Mouse (Mus musculus) lung, adult 18-20 months (tissue): Measurements from ENCODE around the gene Nrp2.

ENCODE experiments used
- DNase-seq, 2 experiments: peaks; one replicate each; pipeline ENCODE4 v3.0.0; 2022; ENCODE audit warnings: mixed read lengths in 2 of 2

Gene Nrp2

DNA sequence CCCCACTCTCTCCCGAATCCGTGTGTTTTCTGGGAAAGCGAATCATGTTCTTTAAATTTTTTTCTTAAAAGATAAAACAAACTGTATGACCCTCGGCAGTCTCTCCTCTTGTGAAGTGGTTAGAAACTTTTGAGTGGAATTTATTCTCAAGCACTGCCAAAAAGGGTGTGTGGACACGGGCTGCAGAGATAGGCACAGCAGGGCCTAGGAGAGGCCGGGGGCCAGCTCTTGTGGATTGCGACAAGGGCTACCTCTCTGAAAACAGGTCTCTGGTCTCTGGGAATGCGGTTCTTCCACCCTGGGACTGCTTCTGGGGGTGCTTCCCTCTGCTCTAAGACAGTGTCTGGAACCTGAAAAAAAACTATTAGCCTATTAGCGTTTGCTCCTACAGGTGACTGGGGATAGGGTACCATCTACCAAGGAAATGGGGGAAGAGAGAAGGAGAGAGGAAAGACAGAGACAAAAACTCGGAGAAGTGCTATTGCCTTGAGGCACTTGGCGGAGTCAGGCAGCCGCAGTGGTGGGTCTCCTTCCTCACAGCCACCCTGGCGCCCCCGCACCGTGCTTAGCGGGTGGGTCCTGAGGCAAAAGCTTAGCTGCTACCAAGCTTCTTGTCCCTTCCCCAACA is 1.9 kb downstream of the Nrp2 start:
- peak in 1 of 2 experiments; percentile 57 for DNase-seq

DNA sequence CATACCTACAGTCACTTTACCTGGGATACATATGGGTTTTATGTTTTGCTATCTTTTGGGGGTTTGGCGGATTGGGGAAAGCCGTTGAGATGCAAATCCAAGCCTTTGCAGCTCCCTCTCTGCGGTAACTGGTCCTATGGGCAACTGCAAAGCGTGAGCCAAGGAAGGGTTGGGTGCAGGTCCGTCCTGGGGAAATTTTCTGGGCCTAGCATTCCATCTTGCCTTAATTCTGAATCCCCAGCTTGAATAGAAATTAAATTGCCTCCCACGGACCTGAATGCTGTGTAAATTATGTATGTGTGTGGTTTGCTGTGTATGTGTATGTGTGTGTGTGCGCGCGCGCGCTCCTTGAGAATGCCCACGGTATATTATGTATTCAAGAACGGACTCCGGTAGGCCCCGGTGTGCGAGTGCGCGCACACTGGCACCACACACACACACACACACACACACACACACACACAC is 2.5 kb downstream of the Nrp2 start:
- no peak for DNase-seq

DNA sequence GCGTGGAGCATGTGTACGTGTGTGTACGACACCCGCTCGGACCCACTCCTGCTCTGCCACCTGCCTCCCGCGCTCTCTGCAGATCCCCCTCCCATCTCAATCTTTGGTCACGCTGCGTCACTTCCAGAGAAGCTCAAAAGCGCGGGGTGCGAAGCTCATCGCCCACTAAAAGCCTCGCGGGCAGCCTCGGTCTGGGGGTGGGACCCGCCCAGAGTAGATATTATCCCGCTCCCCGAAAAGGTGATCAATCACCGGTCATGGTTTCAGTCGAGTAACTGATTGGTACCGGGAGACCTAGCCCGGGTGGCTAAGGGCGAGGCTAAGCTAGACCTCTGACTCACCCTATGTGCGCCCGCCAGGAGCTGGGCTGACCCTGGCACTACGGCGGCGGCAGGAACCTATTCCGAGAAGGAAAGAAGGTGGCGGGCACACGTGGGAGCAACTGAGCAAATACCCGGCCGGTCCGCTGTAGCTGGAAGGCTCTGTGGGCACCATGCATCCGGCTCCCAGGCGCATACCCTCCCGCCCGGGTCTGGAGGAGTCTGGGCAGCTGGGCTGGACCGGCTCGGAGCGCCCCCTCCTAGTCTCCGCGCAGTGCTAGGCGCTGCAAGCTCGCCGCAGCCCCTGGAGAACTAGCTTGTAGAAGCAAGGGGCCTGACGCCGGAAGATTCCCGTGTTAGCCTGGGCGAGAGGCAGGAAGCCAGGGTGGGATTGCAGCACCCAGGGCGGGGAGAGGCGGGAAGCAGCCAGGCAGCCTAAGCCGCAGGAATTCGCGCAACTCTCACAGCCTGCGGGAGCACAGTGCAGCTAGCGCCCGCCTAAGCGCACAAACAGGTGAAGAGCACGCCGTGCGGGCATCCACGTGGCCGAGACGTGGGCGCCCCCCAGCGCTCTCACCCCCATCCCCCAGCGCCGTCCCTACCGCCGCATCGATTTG is 3.3 kb downstream of the Nrp2 start:
- DNase-seq, result peak; percentile 52 to 63

DNA sequence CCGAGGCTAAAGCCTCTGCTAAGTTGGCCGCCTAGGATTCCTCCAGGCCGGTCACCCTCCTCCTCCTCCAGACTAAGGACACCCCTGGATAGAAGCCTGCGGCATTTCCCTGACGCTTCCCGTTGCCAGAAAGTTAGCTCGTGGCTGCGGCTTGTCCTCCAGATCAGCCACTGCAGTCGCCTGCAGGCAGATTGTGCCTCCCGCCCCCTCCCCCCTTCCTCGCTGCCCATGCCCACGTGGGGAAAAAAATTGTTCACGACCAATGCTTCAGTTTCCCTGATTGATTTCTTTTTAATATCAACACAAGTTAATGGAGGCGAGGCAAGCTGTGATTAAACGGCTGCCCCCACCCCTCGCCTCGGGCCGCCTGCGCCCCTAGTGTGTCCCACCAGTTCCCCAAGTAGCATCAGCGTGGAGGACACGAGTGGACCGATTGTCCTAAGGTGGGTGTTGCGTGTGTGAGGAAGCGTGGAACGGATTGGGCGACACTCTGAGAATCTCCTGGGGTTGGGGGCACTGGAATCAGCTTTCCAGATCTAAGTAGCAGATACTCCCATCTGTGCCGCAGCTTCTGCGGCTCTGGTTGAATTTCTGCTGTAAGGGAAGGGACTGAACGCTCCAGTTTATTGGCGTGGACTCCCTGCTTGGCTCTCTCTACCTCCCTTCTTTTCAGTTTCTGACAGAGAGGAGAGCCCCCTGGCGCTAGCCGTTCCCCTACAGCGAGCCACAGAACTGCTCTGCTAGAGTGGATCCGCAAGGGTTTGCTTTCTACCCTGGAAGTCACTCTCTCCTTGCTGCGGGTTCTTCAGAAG is 4.2 kb downstream of the Nrp2 start:
- DNase-seq, result peak in 1 of 2 experiments; percentile 48

DNA sequence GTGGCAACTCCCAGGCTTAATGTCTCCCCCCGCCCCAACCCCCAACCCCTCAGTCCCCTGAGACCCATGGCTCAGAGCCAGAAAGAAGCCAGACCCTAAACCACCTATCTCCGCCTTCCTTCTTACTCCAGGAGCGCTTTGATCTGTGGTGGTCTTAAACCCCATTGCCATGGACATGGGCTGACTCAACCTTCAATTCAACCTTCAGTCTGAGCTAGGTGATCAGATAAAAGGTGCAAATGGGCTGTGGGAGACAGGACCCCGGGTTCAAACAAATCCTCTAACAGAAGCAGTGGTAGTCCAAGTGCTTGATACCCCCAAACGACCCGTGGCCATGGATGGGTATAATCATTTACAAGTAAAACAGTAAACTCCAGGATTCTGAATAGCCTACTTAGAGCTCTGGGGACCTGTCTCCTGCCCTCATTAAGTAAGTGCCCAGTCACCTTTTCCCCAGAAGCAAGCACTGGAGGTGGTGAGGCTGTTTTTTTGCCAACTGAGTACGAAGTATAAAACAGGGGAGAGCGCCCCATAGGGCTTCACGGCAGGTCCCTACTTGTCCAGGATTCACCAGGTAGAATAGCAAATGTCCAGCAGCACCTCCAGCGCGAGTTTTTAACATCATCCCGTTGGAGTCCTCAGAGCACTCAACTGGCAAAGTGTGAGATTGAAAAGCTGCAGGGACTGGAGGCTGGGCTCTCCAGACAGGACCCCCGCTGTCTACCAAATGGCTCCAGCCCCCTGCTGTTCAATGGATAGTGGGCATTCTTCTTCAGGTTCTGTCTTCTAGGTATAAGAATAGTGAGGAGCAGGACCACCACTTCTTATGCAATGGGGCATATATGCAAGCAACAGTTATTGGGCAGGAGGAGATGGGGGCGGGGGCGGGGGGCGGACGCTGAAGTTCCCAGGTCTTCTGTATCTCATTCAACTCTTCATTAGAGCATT is 5.1 kb downstream of the Nrp2 start:
- DNase-seq, result no peak

DNA sequence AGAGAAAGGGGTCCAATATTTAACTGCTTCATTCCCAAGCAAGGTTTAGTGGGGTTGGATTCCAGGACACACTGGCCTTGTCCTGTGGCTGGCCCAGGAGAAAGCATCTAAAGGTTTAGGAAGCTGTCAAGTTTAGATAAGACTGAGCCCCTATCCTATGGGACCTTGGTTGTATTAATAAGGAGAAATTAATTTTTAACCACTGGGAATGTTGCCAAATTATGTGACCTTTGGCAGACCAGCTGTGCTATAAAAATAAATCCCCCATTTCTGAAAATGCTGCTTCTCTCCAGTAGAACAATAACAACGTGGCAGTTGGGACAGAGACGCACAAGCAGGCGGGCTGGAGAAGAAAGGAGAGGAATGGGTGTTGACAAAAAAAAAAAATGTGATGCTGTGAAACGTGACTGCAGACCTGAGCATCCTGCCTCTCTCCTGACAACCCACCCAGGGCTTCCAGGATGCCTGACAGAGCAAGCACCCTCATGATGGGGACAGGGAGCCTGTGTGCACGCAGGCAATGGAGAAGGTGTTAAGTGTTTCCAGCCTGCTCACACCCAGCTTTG is 6.8 kb downstream of the Nrp2 start:
- no peak for DNase-seq

DNA sequence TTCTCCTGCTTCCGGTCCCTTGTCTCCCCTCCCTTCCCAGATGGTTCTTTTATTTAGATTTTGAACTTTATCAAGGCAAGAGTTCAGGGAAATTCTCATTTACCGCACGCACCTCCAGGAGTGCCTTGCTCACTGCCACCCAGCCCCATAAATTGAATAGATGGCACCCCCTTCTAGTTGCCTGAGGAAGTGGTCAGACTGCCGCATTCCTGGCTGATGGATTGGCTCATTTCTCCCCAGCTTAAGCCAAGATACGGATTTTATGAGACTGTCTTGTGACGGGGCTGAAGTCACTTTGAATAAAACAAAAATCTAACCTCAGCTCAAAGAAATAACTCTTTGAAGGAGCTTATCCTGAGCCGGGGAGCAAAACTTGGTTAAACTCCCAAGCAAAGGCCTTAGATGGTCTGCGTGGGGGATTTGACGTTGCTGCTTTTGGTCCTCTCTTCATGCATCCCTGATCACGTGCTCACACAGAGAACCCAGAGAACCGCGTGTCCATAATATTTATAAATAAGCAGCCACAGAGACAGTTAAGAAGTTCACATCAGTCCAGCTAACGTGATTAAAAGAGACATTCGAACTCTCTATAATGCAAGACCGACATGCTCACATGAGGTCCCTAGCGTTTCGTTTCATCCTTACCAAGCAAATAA is 10.1 kb downstream of the Nrp2 start:
- DNase-seq, result no peak

DNA sequence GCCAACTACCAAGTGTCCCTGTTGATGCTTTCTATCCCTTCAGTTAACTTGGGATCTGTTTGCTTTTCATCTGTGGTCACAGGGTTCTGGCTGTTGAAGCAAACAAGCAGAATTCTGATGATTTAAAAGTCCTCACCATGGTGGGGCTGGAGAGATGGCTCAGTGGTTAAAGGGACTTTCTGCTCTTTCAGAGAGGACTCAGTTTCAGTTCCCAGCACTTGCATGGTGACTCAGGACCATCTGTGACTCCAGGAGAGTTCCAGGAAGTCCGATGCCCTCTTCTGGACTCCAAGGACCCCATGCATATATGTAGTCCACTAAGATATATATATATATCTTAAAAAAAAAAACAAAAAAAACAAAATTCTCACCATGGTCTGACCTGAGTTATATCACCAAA is 11.9 kb downstream of the Nrp2 start:
- no peak for DNase-seq

DNA sequence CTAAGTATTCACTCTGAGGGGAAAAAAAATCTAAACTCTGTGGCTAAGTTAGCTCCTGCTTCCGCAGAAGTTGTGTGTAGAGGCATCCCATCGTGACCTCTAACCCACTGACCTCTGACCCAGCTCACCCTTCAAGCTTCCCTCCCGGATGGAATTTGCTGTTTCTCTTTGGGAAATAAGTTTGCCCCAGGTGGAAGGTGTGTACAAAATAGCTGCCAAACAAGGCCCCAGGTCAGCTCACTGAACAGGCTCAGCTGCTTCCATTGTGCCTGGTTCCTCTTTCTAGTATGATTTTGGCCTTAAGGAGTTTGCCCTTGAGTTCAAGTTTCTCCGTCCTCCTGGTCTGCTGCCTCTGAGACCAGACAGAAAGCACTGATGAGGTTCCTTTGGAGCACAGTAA is 12.6 kb downstream of the Nrp2 start:
- DNase-seq, result no peak

DNA sequence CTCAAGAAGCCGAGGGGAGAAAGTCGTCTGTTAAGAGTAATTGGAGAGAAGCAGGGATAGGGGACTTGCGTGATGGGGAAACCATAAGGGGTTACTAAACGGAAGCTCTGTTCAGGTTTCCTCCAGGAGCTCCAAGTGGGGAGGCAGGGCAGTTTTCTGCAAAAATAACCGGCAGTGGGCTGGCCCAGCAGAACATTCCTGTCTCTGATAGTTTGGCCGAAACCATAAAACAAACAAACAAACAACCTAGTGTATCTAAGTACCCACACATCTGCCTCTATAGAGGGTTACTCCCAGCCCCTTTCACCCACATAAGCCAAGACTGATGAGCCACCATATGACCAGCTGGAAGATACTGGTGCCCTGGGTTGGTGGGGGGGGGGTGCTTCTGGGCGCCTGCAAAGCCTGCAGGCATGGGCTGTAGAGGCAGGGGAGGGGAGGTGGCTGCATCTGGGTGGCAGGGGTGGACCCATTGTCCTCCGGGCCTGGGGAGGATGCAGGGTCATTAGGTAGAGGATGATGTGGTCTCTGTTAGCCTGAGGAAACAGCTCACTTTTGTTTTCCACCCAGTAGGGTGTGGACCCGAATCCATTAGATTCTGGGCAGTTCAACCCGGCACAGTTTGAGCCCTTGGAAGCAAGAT is 13.9 kb downstream of the Nrp2 start:
- DNase-seq, result no peak

DNA sequence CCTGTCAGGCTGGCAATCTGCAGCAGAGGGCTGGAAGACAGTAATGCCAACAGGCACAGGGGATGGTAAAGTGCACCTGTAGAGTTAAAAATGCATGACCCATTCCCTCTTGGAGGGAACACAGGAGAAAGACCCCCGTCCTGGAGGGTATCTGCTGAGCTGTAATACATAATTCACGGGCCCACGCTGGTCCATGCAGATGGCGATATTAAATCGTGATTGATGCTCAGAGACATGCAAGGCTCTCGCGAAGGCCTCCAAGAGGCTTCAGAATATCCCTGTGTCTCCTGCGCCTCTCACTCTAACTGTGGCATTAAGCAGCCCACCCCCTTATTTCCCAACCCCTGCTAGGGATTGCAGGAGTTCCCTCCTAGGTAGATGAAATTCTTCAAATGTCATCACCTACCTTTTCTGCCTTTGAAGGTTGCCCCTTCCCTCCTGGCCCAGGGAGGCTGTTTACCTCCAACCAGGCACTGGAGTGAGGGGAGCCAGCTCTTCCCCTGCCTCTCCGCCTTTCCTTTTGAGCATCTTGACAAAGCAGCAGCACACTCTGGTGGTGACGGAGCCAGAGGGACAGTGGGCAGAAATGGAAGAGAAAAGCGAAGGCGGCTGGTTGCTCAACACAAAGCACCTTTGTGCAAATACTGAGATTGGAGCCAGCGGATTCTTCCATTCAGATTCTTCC is 14.6 kb downstream of the Nrp2 start:
- peak in 1 of 2 experiments; percentile 41 for DNase-seq

DNA sequence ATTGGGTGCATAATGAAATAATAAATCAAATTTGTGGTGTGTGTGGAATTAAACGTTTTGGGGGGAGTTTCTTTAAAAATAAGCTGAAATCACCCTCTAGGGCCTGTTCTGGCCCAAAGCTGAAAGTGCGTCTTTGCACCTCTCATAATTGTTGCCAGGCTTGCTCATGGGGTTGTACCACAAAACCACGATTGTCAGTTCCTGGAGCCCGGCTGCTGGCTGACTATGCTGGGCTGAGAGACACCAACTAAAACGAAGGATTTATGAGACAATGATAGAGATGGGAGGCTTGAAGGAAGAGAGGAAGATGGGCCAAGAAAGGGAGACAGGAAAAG is 15.1 kb downstream of the Nrp2 start:
- DNase-seq, result no peak

DNA sequence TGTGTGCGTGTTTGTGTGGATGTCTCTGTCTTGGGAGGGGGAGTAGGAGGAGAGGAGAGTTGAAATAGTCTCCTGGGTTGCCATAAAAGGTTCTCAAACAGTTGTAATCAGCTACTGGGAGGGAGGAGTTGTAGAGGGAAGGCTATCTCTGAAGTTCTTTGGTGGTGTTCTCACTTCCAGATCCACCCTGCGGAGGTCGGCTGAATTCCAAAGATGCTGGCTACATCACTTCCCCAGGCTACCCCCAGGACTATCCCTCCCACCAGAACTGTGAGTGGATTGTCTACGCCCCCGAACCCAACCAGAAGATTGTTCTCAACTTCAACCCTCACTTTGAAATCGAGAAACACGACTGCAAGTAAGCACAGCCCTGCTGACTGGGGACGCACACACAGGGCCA is 15.7 kb downstream of the Nrp2 start:
- DNase-seq, result no peak

DNA sequence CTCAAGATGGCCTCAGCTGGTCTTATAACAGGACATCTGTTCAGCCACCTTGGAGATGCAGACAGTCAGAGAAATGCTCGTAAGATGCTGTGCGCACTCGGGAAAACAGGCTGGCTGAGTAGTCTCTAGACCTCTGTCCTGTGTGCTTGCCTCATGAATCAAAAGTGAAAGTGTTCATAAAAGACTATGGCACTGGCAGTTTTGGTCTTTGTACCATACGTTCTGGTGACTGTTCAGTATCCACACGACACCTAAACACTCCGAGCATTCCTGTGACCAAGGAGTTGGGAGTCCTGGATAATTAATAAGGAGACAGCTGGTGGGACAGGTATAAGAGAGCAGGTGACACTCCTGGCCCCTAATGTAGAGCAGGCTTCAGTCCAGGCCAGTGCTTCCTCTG is 16.7 kb downstream of the Nrp2 start:
- DNase-seq, result no peak

DNA sequence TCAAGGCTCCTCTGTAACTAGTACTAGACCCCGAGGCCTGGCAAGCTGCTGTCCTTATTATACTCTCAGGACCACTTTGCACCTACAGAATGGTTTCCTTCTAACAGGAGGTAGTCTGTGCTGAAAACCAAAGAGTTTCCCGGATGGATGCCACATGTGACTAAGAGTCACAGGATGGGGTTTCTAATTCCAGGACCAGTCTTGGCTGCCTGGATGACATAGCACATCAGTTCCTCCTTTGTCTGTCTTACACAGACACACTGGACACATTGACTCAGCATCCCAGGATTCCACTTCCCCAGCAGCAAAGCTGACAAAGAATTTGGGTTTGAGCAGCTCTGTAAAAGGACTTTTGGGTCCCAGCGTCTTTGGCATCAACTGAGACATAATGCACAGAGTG is 17.1 kb downstream of the Nrp2 start:
- no peak for DNase-seq

DNA sequence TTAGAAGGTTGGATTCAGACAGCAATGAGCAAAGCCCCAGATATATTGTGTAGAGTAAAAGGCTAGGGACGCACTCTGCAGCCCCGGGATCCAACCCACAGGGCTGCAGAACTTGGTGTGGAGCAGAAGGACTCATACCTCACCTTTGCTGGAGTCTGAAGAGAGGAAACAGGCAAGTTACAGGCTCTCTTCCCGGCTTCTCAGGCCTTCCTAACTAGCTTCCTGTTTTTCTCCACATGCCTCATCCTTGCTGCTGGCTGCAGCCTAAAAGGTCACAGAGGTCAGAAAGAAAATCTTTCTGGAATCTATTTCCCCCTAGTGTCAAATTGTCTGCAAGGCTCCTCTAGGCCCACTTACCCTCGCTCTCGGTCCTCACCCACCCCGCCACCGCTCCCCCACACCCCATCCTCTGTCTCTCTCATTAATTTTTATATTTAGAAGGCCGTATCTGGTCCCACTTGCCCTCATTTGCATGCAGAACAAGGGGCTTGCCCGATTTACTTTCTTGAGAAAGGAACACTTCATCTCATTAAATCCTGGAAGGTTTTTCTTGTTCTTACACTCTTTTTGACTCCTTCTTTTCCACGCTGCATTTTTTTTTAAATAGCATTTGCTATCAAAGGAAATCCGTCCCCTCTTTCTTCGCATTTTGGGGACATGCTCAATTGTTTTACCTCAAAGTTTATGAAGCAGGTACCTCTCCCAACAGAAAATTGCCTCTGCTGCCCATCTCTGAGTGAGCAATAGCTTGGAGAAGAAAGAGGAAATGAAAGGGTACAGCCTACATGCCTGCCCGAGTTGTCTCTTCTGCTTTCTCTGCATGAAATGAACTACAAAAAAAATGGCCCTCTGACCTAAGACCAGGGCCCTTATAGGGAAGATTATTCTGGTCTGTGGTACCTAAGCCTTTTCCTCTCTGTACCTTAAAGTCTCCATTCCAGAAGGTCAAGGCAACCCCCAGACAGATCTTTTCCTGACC is 17.9 kb downstream of the Nrp2 start:
- DNase-seq, result no peak

DNA sequence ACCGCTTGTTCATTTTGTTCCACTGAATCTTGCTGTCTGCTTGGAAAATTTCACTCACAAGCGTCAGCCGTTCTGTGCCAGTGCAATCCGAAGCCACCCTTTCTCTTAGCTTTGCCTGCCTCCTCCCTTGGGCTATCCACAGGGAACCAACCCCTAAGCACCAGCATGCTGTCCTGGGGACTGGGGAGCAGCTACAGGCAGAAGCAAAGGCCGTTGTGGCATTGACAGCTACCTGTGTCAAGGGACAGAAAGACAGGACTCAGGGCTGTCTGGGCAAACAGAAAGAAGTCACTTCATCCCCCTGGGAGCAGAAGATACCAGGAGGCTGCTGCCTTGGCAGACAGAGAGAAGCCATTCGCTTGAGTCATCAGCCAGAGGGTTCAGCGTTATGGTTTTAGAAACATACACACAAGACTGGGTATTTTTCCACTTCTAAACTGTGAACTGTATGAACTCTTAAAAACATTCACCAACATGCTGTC is 18.7 kb downstream of the Nrp2 start:
- DNase-seq, result no peak

DNA sequence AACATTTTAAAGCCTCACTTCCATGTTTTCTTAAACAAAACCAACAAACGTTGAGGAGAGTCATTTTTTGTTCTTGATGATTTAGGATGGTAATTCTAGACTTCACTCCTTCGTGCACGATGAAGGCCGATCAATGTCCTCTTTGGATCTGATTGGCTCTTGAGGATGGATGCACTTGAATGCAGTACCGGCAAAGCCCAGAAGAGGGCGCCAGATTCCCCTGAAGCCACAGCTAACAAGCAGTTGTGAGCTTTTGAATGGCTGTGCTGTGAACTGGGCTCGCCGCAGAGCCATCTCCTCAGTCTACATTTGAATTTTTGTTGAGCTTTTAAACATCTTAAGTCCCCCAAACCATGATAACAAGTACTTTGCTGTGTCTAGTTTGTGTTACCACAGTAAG is 19.4 kb downstream of the Nrp2 start:
- DNase-seq, result no peak

DNA sequence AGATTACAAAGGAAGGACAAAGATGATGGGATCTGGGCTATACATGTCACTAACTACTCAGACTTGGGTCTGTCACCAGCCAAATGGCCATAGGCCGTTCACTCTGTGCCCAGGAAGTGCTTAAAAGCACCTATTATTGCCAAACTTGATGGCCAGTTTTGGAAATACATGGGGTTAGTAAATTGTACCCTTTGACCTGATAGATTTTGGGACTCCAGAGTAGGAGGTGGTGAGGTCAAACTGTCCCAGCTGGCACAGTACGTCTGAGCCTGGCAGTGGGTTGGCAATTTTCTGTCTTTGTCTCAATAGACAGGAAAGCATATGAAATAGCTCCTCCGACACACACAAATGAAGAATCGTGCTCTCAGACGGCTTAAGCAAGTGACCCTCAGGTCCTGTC is 20.8 kb downstream of the Nrp2 start:
- DNase-seq, result no peak
